Mouse (Mus musculus) stomach, adult 2 months (tissue): ENCODE measurements around the gene Hdgf. TPM values are rescaled to one million over a fixed set of nuclear protein-coding genes. Genes with fewer than 3 reads are reported as not detected.

Experiments used
- polyA plus RNA-seq: library from polyadenylated mRNA; depleted of rRNA; stranded (reverse); fragments of >200 nt; gene quantifications from 2 replicates; pipeline ENCODE4 v1.2.3, GENCODE M21; 2012; rRNA removed

Gene Hdgf
- 28.9 and 30.2 TPM in 2 replicates for polyA plus RNA-seq

GRCm38 (mm10) chr3:87905880-87906485, at the start of gene Hdgf:
Gene Hdgf (plus strand): TSS chr3:87906321.

GRCm38 (mm10) chr3:87885281-87886003, 20.7 kb upstream of the Hdgf start, which contains the start of gene Prcc:
Gene Prcc (minus strand): TSS chr3:87885608.

GRCm38 (mm10) chr3:87919336-87920108, 13.4 kb downstream of the Hdgf start, which contains the start of gene Mrpl24:
Gene Mrpl24 (plus strand): TSS chr3:87919506.

GRCm38 (mm10) chr3:87930078-87930795, 24.1 kb downstream of the Hdgf start, which contains the start of the genes Isg20l2 and Rrnad1:
Gene Isg20l2 (plus strand): TSS chr3:87930314.
Gene Rrnad1 (minus strand): TSS chr3:87930717.

GRCm38 (mm10) chr3:87948378-87949265, 42.5 kb downstream of the Hdgf start, which contains the start of gene Crabp2:
Gene Crabp2 (plus strand): TSS chr3:87948666.

Other genes with a start within 250 kb of the Hdgf start
- gene Lrrc71, start 157.7 kb upstream of the Hdgf start, polyA plus RNA-seq, result 0.02 and 0.14 TPM in 2 replicates
- gene Ntrk1, start 111.2 kb upstream of the Hdgf start, polyA plus RNA-seq, result 0.17 and 0.20 TPM in 2 replicates
- gene Insrr, start 109.4 kb upstream of the Hdgf start, polyA plus RNA-seq, result 1.6 and 2.7 TPM in 2 replicates
- 11.8 and 12.6 TPM in 2 replicates for gene Pear1, start 82.0 kb upstream of the Hdgf start, polyA plus RNA-seq
- 0.16 and 0.45 TPM in 2 replicates for gene Sh2d2a, start 59.6 kb upstream of the Hdgf start, polyA plus RNA-seq
- gene Prcc, start 20.7 kb upstream of the Hdgf start, polyA plus RNA-seq, result 12.5 and 13.3 TPM in 2 replicates
- 9.8 and 10.8 TPM in 2 replicates for gene Mrpl24, start 13.2 kb downstream of the Hdgf start, polyA plus RNA-seq
- gene Isg20l2, start 24.0 kb downstream of the Hdgf start, polyA plus RNA-seq, result 4.0 and 4.7 TPM in 2 replicates
- 11.2 and 19.0 TPM in 2 replicates for gene Rrnad1, start 24.4 kb downstream of the Hdgf start, polyA plus RNA-seq
- gene Crabp2, start 42.3 kb downstream of the Hdgf start, polyA plus RNA-seq, result 9.3 and 9.4 TPM in 2 replicates
- gene Nes, start 64.8 kb downstream of the Hdgf start, polyA plus RNA-seq, result 1.2 and 1.7 TPM in 2 replicates
- gene Bcan, start 93.9 kb downstream of the Hdgf start, polyA plus RNA-seq, result 0.26 and 0.44 TPM in 2 replicates
- gene Hapln2, start 121.3 kb downstream of the Hdgf start, polyA plus RNA-seq, result not detected in 2 replicates
- 1.7 and 2.1 TPM in 2 replicates for gene Gpatch4, start 136.8 kb downstream of the Hdgf start, polyA plus RNA-seq
- gene Naxe, start 152.2 kb downstream of the Hdgf start, polyA plus RNA-seq, result 37.1 and 38.2 TPM in 2 replicates
- gene Ttc24, start 172.0 kb downstream of the Hdgf start, polyA plus RNA-seq, result not detected in 2 replicates
- 4.7 and 5.7 TPM in 2 replicates for gene Iqgap3, start 175.7 kb downstream of the Hdgf start, polyA plus RNA-seq
- gene Mef2d, start 236.1 kb downstream of the Hdgf start, polyA plus RNA-seq, result 50.8 and 55.8 TPM in 2 replicates